ENCODE assay signal across 8 mouse cellular contexts in genomic region chr1:39504261-39504660, GRCm38 (mm10). TPM values are rescaled to one million over a fixed set of nuclear protein-coding genes. Genes with fewer than 3 reads are reported as not detected.
A peak's percentile ranks its signal among the peaks of the same experiment; 100 is the strongest.
DNase-seq lines count a peak whose midpoint lies in the region; ATAC-seq and TF ChIP-seq lines count a peak whose summit lies in the region.

No protein-coding gene starts in this region.

- intact Hi-C loops in gastrocnemius, adult 2 months (cut with DNase I), result loop anchor here (1.0 to 2.0 kb wide), 2 partner anchors 68 to 111 kb away; no protein-coding TSS in a partner anchor
- intact Hi-C loops in heart, postnatal 25 days (cut with DNase I), result no loop called here

- TF ChIP-seq CTCF in gastrocnemius, adult 2 months (IDR thresholded peaks at IDR 0.05), result peak; percentile 78

- DNase-seq in gastrocnemius, adult 2 months, result peak; percentile 34
- no peak for DNase-seq in gastrocnemius, postnatal 25 days
- DNase-seq in right cerebral cortex, adult 18-20 months, result peak; percentile 46
- DNase-seq in right cerebral cortex, postnatal 14 days, result no peak
- DNase-seq in cerebellum, postnatal 10 days, result peak; percentile 43 to 45
- no peak for DNase-seq in urinary bladder, postnatal 4 days (ENCODE audit: low spot score in 2 of 2)
- DNase-seq in heart, postnatal 25 days (ENCODE audit: low spot score), result no peak

- peak; percentile 54 for ATAC-seq in megakaryocyte, adult 5-6 weeks (ENCODE audit: poor library complexity, severe bottlenecking)

- H3K4me3 ChIP-seq in gastrocnemius, adult 2 months, result no peak overlapping the region

- no peak overlapping the region for H3K27ac ChIP-seq in gastrocnemius, adult 2 months

RNA-seq across cellular contexts. Expression of gene Tbc1d8, which starts 25.7 kb away (rescaled TPM):
- total RNA-seq in gastrocnemius, adult 2 months (2021), result 1 to 10 TPM; 8.3 to 9.7 TPM
- total RNA-seq in gastrocnemius, postnatal 25 days (2021), result 1 to 10 TPM; 6.0 to 6.8 TPM
- 60.6 and 61.8 TPM in 2 replicates for total RNA-seq in megakaryocyte, adult 5-6 weeks (2015)
- 35.5 and 46.5 TPM in 2 replicates for total RNA-seq in megakaryocyte, adult 5-6 weeks (2017)
- total RNA-seq in heart, postnatal 25 days (2021), result 1 to 10 TPM; 5.6 to 6.3 TPM

RNA-seq across cellular contexts. Expression of gene Cnot11, which starts 30.5 kb away (rescaled TPM):
- 10 to 100 TPM; 18.3 to 18.8 TPM for total RNA-seq in gastrocnemius, adult 2 months (2021)
- total RNA-seq in gastrocnemius, postnatal 25 days (2021), result 10 to 100 TPM; 15.6 to 15.8 TPM
- 16.9 and 17.9 TPM in 2 replicates for total RNA-seq in megakaryocyte, adult 5-6 weeks (2015)
- total RNA-seq in megakaryocyte, adult 5-6 weeks (2017), result 18.1 and 20.2 TPM in 2 replicates
- total RNA-seq in heart, postnatal 25 days (2021), result 10 to 100 TPM; 12.9 to 14.7 TPM

Comparison
In these comparisons a context has a peak if more than half of its experiments do, and no peak if none do; other contexts are left out.
1. DNase-seq: peak in gastrocnemius, adult 2 months (single experiment), right cerebral cortex, adult 18-20 months (single experiment) and cerebellum, postnatal 10 days (2 of 2); none in gastrocnemius, postnatal 25 days (single experiment), right cerebral cortex, postnatal 14 days (single experiment), urinary bladder, postnatal 4 days (0 of 2) and heart, postnatal 25 days (single experiment).